Mouse (Mus musculus): ENCODE data around the gene Gast.
"Not testable (repeated sequence)": the region's sequence is repeated elsewhere in the genome, so short reads cannot be mapped to it uniquely, and the experiment has no call there.

The Gast gene

DNA sequence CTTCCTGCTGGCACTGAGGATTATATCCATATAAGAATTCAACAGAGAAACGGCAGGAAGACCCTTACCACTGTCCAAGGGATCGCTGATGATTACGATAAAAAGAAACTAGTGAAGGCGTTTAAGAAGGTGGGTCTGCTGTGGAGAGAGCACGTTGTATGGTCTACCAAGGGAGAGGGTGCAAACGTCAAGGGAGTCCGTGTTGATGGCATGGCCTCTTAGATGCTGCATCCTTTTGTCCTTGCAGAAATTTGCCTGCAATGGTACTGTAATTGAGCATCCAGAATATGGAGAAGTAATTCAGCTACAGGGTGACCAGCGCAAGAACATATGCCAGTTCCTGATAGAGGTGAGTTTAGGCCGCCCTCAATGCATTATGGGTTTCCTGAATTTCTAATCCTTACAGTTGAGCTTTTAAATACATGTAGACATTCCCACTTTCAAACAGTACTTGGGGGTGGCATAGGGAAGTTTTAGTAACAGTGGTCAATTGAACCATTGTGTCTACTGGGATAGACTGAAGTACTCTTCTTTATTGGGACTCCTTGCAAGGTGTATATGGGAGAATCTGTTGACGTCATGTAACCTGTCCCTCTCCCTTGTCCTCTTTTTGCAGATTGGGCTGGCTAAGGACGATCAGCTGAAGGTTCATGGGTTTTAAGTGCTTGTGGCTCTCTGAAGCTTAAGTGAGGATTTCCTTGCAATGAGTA, 13.4 kb upstream of the Gast start:
- DNase-seq: not testable (repeated sequence)

DNA sequence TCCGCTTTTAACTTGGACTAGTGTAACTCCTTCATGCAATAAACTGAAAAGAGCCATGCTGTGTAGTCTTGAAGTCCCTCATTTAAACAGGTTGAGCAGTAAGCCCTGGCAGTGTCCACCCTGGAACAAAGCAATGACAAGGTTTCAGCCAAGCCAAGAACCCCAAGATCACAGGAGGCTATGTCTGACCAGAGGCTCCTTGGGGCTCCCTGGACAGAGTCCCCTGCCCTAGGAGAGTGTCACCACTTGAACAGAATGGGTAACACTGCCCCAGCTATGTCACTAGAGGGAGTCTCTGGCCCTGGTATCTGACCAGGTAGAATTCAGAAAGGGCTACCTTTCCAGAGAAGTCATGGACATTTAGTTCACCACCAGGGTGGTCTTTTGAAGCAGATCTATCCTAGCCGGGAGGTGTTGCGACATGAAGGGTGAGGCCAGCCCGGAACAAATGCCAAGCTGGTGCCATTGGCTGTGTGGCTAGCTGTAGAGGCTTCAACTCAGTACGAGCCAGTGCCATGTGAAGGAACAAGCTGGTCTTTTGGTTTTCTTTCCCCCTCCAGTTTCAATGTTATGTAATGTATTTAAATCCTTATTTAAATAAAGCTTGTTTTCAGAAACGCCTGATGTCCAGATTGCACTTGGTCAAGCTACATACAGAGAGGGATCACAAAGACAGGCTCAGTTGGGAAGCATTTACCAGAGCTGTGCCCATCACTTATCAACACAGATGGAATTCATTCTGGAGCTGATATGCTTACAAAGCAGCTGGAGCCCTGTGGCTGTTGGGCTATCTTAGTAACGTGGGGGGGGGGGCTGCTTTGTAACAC, 12.5 kb upstream of the Gast start:
- not testable (repeated sequence) for DNase-seq

DNA sequence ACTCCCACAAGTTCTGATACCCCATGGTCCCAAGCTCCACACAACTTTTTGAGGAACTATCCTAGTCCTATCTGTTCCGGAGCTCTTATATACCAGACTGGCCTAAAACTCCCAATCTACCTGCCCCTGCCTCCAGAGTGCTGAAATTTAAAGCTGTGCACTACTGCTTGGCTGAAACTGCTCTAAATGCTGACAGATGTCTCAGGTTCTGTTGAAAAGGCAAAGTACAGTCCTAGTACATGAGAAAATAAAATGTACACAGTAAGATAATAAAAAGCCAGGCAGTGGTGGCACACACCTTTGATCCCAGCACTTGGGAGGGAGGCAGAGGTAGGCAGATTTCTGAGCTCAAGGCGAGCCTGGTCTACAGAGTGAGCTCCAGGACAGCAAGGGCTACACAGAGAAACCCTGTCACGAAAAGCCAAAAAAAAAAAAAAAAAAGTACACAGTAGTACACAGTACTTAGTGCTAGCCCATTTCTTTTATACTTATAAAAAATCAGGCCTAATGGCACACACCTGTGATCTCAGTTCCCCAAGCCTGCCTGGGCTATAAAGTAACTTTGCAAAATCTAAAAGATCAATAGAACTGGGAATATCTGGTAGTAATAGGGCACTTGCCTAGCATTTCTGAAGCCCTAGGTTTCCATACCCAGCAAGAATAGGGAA, 11.5 kb upstream of the Gast start:
- DNase-seq: no peak

DNA sequence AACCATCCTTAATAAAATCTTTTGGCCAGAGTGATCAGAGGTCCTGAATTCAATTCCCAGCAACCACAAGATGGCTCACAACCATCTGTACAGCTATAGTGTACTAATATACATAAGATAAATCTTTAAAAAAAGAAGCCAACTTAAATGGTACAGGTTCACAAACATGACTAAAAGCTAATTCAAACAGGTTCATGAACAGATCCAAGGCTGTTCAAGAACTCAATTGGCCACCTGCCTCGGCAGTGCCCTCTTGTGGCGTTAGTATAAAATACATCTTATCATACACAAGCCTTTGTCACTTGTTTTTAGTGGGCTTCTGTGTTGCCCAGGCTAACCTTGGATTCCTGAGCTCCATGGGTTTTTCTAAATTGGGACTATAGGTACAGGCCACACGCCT, 10.6 kb upstream of the Gast start:
- DNase-seq: peak; percentile 59 to 73

DNA sequence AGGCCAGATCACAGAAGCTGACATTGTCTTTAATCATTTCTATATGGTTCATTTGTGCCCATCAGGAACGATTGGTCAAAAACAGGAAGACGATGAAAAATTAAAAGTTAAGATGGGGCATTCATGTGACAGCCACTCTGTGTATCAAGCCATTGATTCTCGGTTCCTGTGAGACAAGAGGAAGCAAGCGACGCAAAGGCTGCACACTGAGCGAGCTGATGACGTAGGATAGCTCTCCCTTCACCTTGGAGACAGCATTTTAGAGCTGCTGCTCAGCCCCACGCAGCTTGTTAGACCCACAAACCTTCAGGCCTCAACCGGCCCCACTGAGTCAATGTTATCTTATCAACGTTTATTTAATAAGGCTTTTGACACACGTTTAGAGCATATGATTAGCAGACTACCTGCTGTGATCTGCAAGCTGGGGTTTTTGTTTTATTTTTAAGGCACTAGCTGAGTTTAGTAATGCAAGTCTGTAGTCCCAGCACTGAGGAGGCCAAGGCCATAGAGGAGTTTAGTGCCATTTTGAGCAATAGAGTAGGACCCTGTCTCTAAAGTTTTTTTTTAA, 9.1 kb upstream of the Gast start:
- DNase-seq: no peak

DNA sequence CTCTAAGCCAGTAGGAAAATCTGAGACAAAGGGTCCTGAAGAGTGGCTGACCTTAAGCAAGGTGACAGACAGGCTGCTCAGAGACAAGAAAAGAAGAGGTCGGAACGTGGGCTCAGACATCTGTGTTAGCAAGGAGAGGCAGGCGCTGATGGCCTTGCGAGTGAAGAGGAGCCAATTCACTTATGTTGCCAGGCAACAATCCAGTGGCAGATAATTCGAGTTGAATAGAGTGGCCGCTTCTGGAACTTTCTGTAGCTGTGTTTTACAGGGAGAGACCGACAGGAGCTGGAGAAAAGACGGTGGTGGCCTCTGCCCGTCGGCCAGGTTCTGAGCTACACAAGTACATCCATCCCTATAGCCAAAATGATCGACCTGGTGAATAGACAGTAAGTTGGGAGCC, 6.9 kb upstream of the Gast start:
- DNase-seq: no peak

DNA sequence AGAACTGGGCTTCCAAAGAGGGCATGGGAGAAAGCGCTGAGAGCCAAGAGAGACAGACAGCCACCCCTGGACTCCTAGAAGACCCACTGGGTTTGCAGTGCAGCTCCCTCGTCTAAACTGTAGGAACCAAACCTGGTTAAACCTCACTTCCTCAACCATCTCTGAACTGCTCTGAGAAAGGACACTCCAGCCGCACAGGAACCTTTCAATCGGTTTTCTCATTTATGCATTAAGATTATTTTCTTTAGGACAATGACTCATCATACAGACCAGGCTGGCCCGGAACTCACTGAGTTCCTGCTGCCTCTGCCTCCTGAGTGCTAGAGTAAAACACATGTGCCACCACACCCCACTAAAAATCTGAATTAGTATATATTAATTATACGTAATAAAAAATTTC, 6.4 kb upstream of the Gast start:
- no peak for DNase-seq

DNA sequence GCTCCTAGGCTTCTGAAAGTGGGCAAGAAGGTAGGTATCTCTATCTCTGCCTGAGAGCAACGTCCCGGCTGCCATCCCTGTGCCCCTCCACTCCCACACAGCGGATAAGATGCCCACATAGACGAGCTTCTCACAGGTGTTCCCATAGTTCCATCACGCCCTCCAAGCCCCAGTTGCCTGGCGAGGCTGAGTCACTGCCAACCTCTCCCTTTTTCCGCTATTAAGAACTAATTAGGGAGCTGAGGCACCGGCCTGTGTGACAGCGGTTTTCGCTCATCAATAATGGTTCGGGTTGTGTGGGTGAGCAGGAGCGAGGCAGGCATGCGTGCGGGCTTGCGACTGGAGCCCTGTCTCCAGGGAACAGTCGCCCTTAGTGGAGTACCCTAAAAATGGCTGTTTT, 4.0 kb upstream of the Gast start:
- no peak for DNase-seq

DNA sequence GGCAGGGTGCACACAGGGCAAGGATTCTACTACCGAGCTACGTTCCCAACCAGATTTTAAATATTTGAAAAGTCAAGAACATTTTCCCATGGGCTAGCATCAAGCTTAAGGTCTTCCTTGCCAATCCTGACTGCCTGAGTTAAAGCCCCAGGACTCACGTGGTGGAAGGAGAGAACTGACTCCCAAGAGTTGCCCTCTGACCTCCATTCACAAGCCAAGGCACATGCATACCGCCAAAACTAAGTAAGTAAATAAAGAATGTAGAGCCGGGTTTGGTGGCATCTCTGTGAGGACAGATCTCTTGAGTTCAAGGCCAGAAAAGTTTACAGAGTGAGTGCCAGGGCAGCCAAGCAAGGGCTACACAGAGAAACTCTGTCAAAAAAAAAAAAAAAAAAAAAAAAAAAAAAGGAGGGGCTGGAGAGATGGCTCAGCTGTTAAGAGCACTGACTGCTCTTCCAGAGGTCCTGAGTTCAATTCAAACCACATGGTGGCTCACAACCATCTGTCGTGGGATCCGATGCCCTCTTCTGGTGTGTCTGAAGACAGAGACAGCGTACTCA, 3.3 kb upstream of the Gast start:
- not testable (repeated sequence) for DNase-seq

DNA sequence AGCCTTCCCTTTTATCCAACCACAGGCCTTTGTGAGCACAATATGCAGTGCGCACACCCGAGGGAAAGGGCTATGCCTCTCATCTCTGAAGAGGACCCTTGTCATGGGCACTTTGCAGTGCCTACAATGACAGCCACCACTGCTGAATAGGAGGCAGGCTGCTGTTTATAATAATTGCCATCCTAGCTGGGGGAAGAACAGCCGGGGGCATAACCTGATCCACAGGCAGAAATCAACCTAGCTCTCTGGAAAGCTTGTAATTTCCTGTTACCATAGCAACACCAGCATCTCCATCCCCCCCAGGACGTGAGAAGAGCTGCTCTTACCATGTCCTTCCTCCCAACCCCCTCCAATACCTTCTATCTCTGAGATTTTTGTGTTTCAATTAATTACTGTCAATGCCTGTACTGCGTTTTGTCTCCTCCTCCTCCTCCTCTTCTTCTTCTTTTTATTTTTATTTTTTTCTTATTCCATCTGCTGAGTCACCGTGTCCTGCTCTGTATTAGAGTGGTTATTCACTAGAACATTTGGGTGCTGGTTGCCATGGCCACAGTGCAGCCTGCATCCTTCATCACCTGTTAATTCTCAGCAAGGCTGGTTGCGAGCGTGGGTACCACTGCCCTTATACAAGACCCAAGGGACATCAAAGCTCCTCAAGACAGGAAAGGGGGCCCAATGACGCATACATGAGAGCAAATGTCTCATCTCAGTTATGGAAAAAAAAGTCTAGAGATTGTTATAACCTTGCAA, 1.3 kb upstream of the Gast start:
- no peak for DNase-seq

DNA sequence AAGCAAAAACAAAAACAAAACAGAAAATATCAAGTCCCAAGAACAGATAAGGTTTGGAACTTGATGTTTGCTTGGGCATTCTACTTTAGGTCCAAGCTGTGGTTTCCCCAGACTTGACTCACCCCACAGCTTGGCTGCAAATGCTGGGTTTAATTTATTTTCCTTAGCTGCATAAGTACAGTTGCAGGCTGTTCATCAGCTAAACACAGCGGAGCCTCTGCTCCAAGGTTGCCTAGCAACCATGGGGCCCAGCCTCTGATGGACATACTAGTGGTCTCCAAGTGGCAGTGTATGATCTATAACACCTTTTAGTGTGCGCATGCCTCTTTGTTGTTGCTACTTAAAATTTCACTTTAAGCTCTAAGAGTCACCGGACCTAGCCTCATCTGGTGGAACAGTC, 1.5 kb downstream of the Gast start:
- no peak for DNase-seq

DNA sequence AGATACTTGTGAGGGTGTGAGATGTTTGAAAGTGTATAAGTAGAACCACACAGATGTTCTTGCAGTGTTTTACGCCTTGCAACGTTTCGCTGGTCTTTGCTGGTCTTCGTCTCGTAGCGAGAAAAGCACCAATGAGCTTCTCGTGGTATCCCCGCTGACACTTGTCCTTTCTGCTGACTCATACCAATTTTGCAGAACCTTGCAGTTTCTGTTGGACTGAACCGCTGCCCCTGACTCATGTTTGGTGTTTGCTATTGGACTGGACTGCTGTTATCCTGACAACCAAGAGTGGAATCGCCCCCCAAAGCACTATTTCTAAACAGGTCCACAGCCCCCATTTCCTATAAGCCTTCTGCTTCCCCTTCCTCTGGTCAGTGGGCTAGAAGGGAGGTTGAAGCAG, 10.1 kb downstream of the Gast start:
- DNase-seq: no peak

DNA sequence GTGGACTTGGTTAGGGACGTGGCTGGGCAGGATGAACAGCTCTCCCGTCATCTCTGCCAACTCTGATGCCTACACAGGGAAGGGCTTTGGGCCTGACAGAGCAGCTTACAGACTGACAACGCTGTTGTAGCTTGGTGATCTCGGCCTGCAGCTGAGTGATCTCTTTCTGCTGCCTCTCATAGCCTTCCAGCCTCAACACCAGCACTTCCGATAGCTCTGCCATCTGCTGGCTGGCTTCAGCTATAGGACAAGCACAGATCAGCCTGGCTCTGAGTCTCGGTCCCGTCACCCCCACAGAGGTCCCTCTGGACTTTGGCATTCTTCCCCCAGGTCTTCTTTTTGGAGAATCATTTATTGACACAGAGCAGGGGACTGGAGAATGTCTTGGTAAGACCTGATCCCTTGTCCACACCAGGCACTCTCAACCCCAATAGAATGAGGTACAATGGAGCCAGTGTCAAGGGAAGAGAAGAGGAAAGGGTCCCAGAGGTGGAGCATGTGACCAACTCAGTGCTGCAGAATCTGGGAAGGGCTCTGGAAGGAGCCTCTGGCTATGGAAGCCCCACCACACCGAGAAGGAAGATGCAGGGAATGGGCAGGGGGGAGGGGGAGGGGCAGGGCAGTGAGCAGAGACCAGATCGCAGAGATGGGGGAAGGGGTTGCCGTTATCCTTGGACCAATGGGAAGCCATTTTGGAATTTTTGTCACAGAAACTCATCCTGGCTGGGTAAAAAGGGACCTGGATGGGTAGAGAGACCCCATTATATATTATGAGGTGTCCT, 18.1 kb downstream of the Gast start:
- peak; percentile 38 to 63 for DNase-seq

DNA sequence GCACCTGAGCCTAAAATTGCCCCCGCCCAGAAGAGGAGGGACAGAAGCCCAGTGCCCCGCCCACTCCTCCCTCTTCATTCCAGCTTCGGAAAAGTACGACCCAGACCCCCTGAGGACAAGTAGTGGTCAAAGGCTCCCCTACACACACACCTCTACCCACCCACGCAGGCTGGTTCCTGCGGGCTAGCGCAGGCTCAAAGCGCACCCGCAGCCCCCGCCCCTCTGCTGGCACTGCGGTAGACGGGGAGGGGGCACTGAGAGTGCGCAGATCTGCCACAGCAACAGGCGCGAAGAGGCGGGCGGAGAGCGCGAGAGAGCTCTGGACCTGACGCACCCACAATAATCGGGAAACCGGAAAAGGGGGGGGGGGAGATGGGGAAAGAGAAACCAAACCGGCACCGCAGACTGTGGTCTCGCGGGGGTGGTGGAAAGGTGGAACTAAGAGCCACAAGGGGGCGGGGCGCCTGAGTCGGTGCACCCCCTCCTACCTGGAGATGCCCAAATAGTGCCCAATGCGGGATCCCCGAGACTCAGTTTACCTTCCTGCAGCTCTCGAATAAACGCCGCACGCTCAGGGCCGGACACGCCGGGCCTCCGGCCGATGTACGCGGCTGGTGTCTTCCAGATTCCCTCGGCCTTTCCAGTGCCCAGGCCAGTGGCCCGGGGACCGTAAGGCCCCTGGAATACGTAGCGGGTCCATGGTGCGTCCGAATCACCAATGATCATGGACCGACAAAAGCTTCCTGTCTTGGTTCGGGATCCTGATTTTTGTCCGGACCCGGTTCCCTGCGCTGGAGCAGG, 21.1 kb downstream of the Gast start:
- DNase-seq: peak; percentile 52 to 61

DNA sequence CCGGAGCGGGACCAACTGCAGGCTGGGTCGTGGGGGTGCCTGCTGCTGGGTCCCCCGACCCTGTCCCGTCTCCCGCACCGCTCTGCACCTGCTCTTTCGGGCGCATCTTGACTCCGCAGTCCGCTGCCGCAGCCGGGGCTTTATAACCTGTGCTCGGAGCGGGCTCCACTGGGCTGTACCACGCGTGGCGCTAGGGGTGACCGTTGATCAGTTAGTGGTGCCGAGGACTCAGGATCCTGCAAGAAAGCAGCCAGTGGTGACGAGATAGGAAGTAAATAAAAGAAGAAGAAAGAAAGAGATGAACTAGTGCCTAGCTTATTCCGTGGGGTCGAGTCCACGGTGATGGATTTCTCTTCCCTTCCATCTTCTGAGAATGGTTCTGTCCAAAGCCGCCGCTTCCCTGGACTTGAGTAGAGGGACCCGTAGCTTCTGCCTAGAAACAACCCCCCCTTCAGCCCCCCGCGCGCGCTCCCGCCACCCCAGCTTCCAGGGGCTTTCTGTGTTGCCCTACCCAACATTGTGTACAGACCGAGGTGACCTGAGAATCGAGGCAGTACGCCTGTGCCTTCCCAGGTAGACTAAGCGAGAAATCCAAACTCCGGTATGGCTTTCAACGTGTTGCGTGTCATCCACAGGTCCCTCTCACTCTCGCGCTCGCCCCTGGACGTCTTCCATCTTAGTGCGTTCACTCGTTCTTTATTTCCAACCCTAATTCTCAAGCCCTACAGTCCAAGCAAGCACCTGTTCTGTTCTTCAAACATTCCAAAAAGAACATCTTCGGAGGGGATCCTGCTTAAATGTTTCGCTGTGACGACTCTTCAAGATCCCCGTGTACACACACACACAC, 22.0 kb downstream of the Gast start, which contains the start of gene Hap1:
Gene Hap1, minus strand, starts transcription at position 157 of the 847 bp plus-strand sequence.
- DNase-seq: peak; percentile 78 to 83

DNA sequence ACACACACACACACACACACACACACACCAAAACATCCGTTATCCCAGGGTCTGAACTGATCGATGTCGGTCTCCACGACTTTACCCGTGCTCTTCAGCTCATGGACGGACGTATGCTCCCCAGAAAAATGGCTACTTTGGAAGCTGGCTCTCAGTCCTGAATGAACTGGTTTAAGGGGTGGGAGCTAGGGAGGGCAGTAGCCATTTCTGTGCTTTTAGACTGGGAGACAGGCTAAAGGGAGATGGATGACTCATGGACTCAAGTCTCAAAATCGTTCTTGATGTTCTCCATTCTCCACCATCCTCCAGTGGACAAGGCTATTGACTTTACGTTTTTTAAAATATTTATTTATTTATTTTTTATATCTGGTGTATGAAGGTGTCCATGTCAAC, 22.6 kb downstream of the Gast start:
- no peak for DNase-seq

DNA sequence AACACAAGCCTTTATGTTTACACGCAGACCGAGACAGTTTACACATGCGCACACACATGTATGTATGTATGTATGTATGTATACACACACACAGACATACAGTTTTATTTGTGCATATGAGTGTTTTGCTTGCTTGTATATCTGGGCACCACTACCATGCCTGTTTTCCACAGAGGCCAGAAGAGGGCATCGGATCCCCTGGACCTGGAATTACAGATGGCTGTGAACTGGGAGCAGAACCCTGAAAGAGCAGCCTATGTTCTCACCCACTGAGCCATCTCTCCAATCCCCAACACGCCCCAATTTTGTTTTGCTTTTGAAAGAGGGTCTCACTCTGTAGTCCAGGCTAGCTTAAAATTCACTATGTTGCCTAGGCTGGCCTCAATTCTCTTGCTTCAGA, 23.2 kb downstream of the Gast start:
- no peak for DNase-seq

DNA sequence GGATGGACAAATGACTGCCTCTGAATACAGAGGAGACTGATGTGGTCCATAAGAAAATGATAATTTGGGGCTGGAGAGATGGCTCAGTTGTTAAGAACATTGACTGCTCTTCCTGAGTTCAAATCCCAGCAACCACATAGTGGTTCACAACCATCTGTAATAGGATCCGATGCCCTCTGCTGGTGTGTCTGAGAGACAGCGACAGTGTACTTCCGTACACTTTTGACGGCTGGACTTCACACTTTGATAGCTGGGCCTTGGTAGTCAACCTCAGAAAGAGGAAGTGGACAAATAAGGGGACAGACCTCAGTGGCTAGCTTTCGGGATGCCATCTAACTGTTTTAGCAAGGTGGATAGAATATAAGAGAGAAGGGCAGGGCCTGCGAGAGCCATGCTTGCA, 26.0 kb downstream of the Gast start:
- DNase-seq: no peak

DNA sequence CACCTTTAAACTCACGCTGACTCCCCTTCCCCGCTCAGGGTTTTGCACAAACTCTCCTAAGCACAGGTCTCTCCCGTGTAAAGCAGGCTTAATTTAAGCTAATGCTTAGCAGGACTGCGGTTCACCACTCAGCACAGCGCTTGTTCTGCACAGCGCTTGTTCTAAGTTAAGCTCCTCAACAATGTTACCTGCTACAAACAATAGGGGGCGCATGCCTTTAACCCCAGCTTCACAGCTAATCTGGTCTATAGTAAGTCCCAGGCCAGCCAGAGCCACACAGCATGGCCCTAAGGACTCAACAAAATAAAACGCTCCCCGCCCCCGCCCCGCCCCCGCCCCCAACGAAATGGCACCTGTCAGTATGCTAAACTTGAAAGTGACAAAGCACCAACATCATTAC, 26.9 kb downstream of the Gast start:
- not testable (repeated sequence) for DNase-seq
